Mouse (Mus musculus) midbrain, embryonic 11.5 days (tissue): ENCODE measurements around the gene 1110017D15Rik. TPM values are rescaled to one million over a fixed set of nuclear protein-coding genes. Genes with fewer than 3 reads are reported as not detected.

Experiments
- ATAC-seq: fragments of 200-750 bp; cut with Nextera tagmentation; 2 replicates; pipeline ENCODE4 v1.8.0; 2017; ENCODE audit warnings: moderate TSS enrichment, moderate library complexity; ENCODE audit not compliant: low FRiP score
- DNase-seq: peaks from one replicate; pipeline ENCODE4 v3.0.0; 2015; ENCODE audit warnings: low spot score; ENCODE audit errors: missing footprints
- H3K27ac ChIP-seq: fragments of 300-500 bp; sonication (generic); 2 replicates; pipeline ENCODE4 v1.5.1; 2014; ENCODE audit warnings: low read depth, low read length
- H3K27me3 ChIP-seq: fragments of 300-500 bp; sonication (generic); 2 replicates; pipeline ENCODE4 v1.6.1; 2014; ENCODE audit warnings: mild to moderate bottlenecking, low read length, moderate library complexity, mixed read lengths; ENCODE audit not compliant: control insufficient read depth, insufficient read depth
- H3K36me3 ChIP-seq: fragments of 300-500 bp; sonication (generic); 2 replicates; pipeline ENCODE4 v1.6.1; 2014; ENCODE audit warnings: mild to moderate bottlenecking, low read length, moderate library complexity, mixed read lengths; ENCODE audit not compliant: control insufficient read depth, insufficient read depth
- H3K4me1 ChIP-seq: fragments of 300-500 bp; sonication (generic); 2 replicates; pipeline ENCODE4 v1.6.1; 2014; ENCODE audit warnings: low read length; ENCODE audit not compliant: control insufficient read depth, insufficient read depth
- H3K4me2 ChIP-seq: fragments of 300-500 bp; sonication (generic); 2 replicates; pipeline ENCODE4 v1.6.1; 2014; ENCODE audit warnings: mild to moderate bottlenecking, moderate library complexity
- H3K4me3 ChIP-seq: fragments of 300-500 bp; sonication (generic); 2 replicates; pipeline ENCODE4 v1.5.1; 2014; ENCODE audit warnings: low read depth, low read length
- H3K9ac ChIP-seq: fragments of 300-500 bp; sonication (generic); 2 replicates; pipeline ENCODE4 v1.6.1; 2014; ENCODE audit warnings: low read length
- H3K9me3 ChIP-seq: fragments of 300-500 bp; sonication (generic); 2 replicates; pipeline ENCODE4 v1.6.1; 2016; ENCODE audit warnings: low read length; ENCODE audit not compliant: control insufficient read depth
- WGBS: fragments of 180-500 bp; shearing (Covaris S2); extraction: QIAGEN DNeasy Blood & Tissue Kit; methylation state at CpG from one replicate; pipeline ENCODE4 v1.1.7; 2014; 5-methylcytosine and 5-hydroxymethylcytosine counted together
- polyA plus RNA-seq: library from polyadenylated mRNA; unstranded; fragments of >200 nt; fragmentation: Nextera tagmentation; extraction: Ambion mirVana; gene quantifications from 2 replicates; pipeline ENCODE4 v1.2.1, GENCODE M21; 2014

1110017D15Rik gene
- polyA plus RNA-seq, 1 experiment from 2014 or later = 3.6 TPM

DNA sequence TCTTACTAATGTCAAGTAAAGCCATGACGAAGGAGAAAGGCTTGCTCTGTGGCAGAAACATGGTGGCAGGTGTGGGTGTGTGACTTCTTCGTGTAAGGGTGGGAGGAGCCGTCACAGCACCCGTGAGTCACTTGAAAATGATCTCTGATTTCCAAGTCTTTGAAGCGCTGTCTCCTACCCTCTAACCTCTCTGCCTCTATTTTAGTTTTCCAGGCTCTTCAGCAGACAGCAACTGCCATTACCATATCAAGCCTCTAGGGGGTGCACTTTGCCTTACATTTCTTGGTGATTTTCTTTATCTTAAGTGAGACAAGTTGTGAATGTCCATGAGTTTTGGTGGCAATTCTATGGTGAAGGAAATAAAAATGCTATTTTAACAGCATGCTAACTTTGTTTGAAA, 5.7 kb upstream of the 1110017D15Rik start:
- Histone ChIP-seq H3K9me3 (no peaks in the 10 kb centered on the region), H3K4me2 (no peak overlapping the region), H3K36me3 (no peaks in the 10 kb centered on the region), H3K4me1 (peaks cover 16% of the 10 kb centered on the region), H3K4me3 (no peak overlapping the region), H3K9ac (no peak overlapping the region), H3K27ac (no peak overlapping the region), H3K27me3 (no peaks in the 10 kb centered on the region)
- WGBS = 53% methylated on average over 5 of the region's 5 CpGs
- no peak for ATAC-seq
- peak; percentile 90 for DNase-seq

GRCm38 (mm10) chr4:41522136-41522535, 5.0 kb upstream of the 1110017D15Rik start:
- Histone ChIP-seq H3K4me3 (no peak overlapping the region), H3K9me3 (no peaks in the 10 kb centered on the region), H3K36me3 (no peaks in the 10 kb centered on the region), H3K4me1 (peaks cover 9% of the 10 kb centered on the region), H3K27me3 (no peaks in the 10 kb centered on the region), H3K9ac (no peak overlapping the region), H3K27ac (no peak overlapping the region), H3K4me2 (no peak overlapping the region)
- 84% methylated on average over 6 of the region's 6 CpGs for WGBS
- no peak for ATAC-seq
- no peak for DNase-seq

GRCm38 (mm10) chr4:41520641-41521040, 3.5 kb upstream of the 1110017D15Rik start:
- H3K27ac ChIP-seq = no peak overlapping the region
- H3K4me1 ChIP-seq = no peaks in the 10 kb centered on the region
- no peak for ATAC-seq
- no peaks in the 10 kb centered on the region for H3K27me3 ChIP-seq
- 49% methylated on average over 14 of the region's 14 CpGs for WGBS
- no peak overlapping the region for H3K4me2 ChIP-seq
- H3K9me3 ChIP-seq = no peaks in the 10 kb centered on the region
- H3K4me3 ChIP-seq = no peak overlapping the region
- H3K36me3 ChIP-seq = no peaks in the 10 kb centered on the region
- no peak for DNase-seq
- H3K9ac ChIP-seq = no peak overlapping the region

GRCm38 (mm10) chr4:41519195-41519594, 2.1 kb upstream of the 1110017D15Rik start:
- Histone ChIP-seq H3K9ac (no peak overlapping the region), H3K9me3 (no peaks in the 10 kb centered on the region), H3K36me3 (no peaks in the 10 kb centered on the region), H3K27me3 (no peaks in the 10 kb centered on the region), H3K4me1 (no peaks in the 10 kb centered on the region), H3K4me3 (no peak overlapping the region), H3K27ac (no peak overlapping the region), H3K4me2 (no peak overlapping the region)
- DNase-seq = no peak
- 92% methylated on average over 5 of the region's 5 CpGs for WGBS
- no peak for ATAC-seq

DNA sequence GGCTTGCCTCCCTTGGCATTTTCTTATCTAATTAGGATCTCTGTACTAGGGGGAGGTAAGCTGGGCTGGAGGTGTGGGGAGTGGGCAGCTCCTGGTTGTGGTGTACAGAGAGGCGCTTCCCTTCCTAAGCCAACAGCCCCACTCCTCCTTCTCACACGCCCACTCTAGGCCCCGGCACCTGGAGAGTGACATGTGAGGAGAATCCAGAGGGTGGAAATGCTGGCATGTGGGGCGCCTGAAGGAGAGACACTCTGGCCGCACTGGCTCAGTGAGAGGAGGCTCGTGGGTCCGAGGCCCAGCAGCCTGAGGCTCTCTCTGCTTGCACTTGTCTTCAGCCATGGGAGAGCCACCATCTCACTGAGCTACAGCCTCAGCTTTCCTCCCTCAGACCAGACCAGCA, 1.2 kb upstream of the 1110017D15Rik start:
- H3K36me3 ChIP-seq = no peaks in the 10 kb centered on the region
- DNase-seq (no peak), ATAC-seq (no peak)
- H3K9me3 ChIP-seq = no peaks in the 10 kb centered on the region
- WGBS = 79% methylated on average over 7 of the region's 7 CpGs
- H3K4me1 ChIP-seq = no peaks in the 10 kb centered on the region
- H3K4me3 ChIP-seq = no peak overlapping the region
- no peaks in the 10 kb centered on the region for H3K27me3 ChIP-seq
- no peak overlapping the region for H3K27ac ChIP-seq
- H3K9ac ChIP-seq = no peak overlapping the region
- no peak overlapping the region for H3K4me2 ChIP-seq

DNA sequence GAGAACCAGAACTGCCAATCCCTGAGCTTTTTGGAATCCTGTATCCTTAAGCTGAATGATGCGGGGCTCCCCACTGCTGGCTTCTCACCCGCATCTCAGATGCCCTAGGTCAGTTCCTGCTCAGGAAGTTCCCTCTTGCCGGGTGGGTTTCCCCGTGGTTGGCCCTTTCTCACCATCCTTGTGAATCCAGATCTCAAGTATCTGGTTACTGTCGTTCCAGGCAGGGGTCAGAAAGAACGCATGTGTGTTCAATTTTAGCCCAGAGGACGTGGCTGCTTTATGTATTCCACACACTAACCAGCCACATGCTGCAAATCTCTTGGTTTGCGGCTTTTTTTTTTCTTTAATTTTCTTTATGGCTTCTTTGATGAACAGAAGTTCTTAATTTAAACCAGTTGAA, 3.4 kb downstream of the 1110017D15Rik start:
- H3K4me2 ChIP-seq = no peak overlapping the region
- 26% methylated on average over 8 of the region's 8 CpGs for WGBS
- no peak overlapping the region for H3K4me3 ChIP-seq
- no peak overlapping the region for H3K9ac ChIP-seq
- H3K9me3 ChIP-seq = no peaks in the 10 kb centered on the region
- DNase-seq = no peak
- H3K27me3 ChIP-seq = no peaks in the 10 kb centered on the region; the same call in 1 of the 2 replicates
- no peaks in the 10 kb centered on the region for H3K4me1 ChIP-seq
- no peak overlapping the region for H3K27ac ChIP-seq
- no peak for ATAC-seq
- H3K36me3 ChIP-seq = no peaks in the 10 kb centered on the region

GRCm38 (mm10) chr4:41513309-41513708, 3.8 kb downstream of the 1110017D15Rik start:
- H3K4me1 ChIP-seq = no peaks in the 10 kb centered on the region
- H3K4me2 ChIP-seq = no peak overlapping the region
- 26% methylated on average over 4 of the region's 4 CpGs for WGBS
- H3K36me3 ChIP-seq = no peaks in the 10 kb centered on the region
- H3K9ac ChIP-seq = no peak overlapping the region
- ATAC-seq = no peak
- no peaks in the 10 kb centered on the region for H3K9me3 ChIP-seq
- no peak for DNase-seq
- H3K27ac ChIP-seq = no peak overlapping the region
- H3K27me3 ChIP-seq = peaks cover 4% of the 10 kb centered on the region; the same call in 1 of the 2 replicates
- no peak overlapping the region for H3K4me3 ChIP-seq

DNA sequence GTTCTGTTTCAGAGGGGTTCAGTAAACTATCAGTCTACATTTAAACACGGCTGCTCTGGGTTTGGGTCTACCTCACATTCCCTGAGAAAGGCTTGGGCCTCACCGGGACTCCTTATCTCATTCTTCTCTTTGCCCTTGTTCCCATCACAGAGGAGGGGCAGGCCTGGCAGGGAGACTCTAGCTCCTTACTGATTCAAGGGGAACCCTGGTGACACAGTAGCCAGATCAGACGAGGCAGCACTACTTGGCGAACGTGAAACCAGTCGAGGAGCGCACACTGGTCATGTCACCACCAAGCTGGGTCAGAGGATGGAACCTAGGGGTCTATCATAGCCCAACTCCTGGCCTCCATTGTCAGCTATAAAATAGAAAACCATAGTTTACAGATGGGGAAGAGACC, 9.1 kb downstream of the 1110017D15Rik start:
- Histone ChIP-seq H3K4me3 (no peak overlapping the region), H3K36me3 (no peaks in the 10 kb centered on the region), H3K4me1 (peaks cover 12% of the 10 kb centered on the region), H3K9me3 (no peaks in the 10 kb centered on the region), H3K27me3 (peaks cover 4% of the 10 kb centered on the region), H3K9ac (no peak overlapping the region), H3K4me2 (no peak overlapping the region; the same call in 1 of the 2 replicates), H3K27ac (no peak overlapping the region)
- ATAC-seq (no peak), DNase-seq (peak; percentile 86)
- 42% methylated on average over 7 of the region's 7 CpGs for WGBS

- Histone ChIP-seq H3K9ac (peak overlapping the region; percentile 83), H3K4me2 (peak overlapping the region; percentile 91), H3K4me3 (peak overlapping the region; percentile 49), H3K36me3 (no peaks in the 10 kb centered on the region), H3K9me3 (no peaks in the 10 kb centered on the region), H3K4me1 (peaks cover 17% of the 10 kb centered on the region), H3K27me3 (peaks cover 4% of the 10 kb centered on the region), H3K27ac (no peak overlapping the region)
- WGBS = under 1% methylated on average over 22 of the region's 22 CpGs
- no peak for DNase-seq
- ATAC-seq = peak; percentile 3; the same call in 1 of the 2 replicates
These were observed 9.7 kb downstream of the 1110017D15Rik start for GRCm38 (mm10) chr4:41507326-41507924.
